Mouse (Mus musculus) midbrain, postnatal 0 days (tissue): ENCODE results near the gene Mpzl2. TPM values are rescaled to one million over a fixed set of nuclear protein-coding genes. Genes with fewer than 3 reads are reported as not detected.

ENCODE experiments used
- ATAC-seq: fragments of 200-750 bp; cut with Nextera tagmentation; 2 replicates; pipeline ENCODE4 v1.8.0; 2017; ENCODE audit warnings: moderate number of reproducible peaks, mild to moderate bottlenecking, moderate TSS enrichment, moderate library complexity; ENCODE audit not compliant: low FRiP score
- DNase-seq: peaks from one replicate; pipeline ENCODE4 v3.0.0-alpha.2; 2015; ENCODE audit warnings: low spot score
- H3K27ac ChIP-seq: fragments of 300-500 bp; sonication (generic); 2 replicates; pipeline ENCODE4 v1.5.1; 2014; ENCODE audit warnings: low read depth, mild to moderate bottlenecking, low read length, mixed read lengths
- H3K27me3 ChIP-seq: fragments of 300-500 bp; sonication (generic); 2 replicates; pipeline ENCODE4 v1.6.1; 2014; ENCODE audit warnings: low read length, control low read depth, mixed read lengths; ENCODE audit not compliant: insufficient read depth
- H3K36me3 ChIP-seq: fragments of 300-500 bp; sonication (generic); 2 replicates; pipeline ENCODE4 v1.6.1; 2014; ENCODE audit warnings: low read length, control low read depth, mixed read lengths; ENCODE audit not compliant: insufficient read depth
- H3K4me1 ChIP-seq: fragments of 300-500 bp; sonication (generic); 2 replicates; pipeline ENCODE4 v1.6.1; 2014; ENCODE audit warnings: mild to moderate bottlenecking, control low read depth, antibody characterized with exemption, low read length, mixed read lengths; ENCODE audit not compliant: insufficient read depth
- H3K4me2 ChIP-seq: fragments of 300-500 bp; sonication (generic); 2 replicates; pipeline ENCODE4 v1.6.1; 2014; ENCODE audit warnings: low read depth, mild to moderate bottlenecking, low read length, mixed read lengths; ENCODE audit not compliant: poor library complexity, severe bottlenecking
- H3K4me3 ChIP-seq: fragments of 300-500 bp; sonication (generic); 2 replicates; pipeline ENCODE4 v1.5.1; 2014; ENCODE audit warnings: low read depth, mild to moderate bottlenecking, low read length, moderate library complexity
- H3K9ac ChIP-seq: fragments of 300-500 bp; sonication (generic); replicated peaks from 2 replicates; pipeline ENCODE4 v1.6.1; 2014; ENCODE audit warnings: mild to moderate bottlenecking, low read length, moderate library complexity, mixed read lengths; ENCODE audit not compliant: poor library complexity, severe bottlenecking
- H3K9me3 ChIP-seq: fragments of 300-500 bp; sonication (generic); 2 replicates; pipeline ENCODE4 v1.6.1; 2016; ENCODE audit warnings: low read length, control low read depth
- CTCF ChIP-seq: IDR thresholded peaks from 2 replicates; pipeline ENCODE4 v1.5.1; 2016; ENCODE audit warnings: antibody characterized with exemption, mild to moderate bottlenecking
- WGBS: fragments of 180-500 bp; shearing (Covaris S2); extraction: QIAGEN DNeasy Blood & Tissue Kit; methylation state at CpG from one replicate; pipeline ENCODE4 v1.1.7; 2014; 5-methylcytosine and 5-hydroxymethylcytosine counted together
- polyA plus RNA-seq: library from polyadenylated mRNA; unstranded; fragments of >200 nt; fragmentation: Nextera tagmentation; extraction: Ambion mirVana; gene quantifications from 2 replicates; pipeline ENCODE4 v1.2.1, GENCODE M21; 2015
- total RNA-seq: library from RNA; depleted of rRNA; stranded (reverse); fragments of >200 nt; gene quantifications from 2 replicates; pipeline ENCODE4 v1.2.3, GENCODE M21; 2014

Mpzl2 gene
- total and polyA plus RNA-seq, 2 experiments from 2014 or later: 3.1 to 4.0 TPM

DNA sequence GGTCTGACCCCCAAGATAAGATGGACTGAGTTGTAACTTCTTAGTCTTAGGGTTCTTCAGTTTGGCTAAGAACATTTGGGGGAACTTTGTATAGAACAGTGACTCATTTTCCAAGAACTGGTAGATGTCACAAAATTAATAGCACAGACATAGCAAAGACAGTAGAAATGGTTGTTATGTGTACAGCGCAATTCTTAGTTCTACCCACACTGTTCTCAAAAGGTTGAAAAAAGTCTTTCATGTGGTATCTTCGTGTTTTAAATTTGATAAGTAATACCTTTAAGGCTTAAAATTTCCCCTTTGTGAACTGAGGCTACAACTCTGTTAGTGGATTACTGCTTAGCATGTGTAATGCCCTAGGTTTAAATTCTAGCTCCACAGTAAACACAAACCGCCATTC, 43.5 kb downstream of the Mpzl2 start:
- WGBS: 81% methylated on average over 3 of the region's 3 CpGs

GRCm38 (mm10) chr9:45084556-45084955, 45.0 kb downstream of the Mpzl2 start:
- no peaks in the 10 kb centered on the region for H3K27me3 ChIP-seq
- H3K27ac ChIP-seq: no peak overlapping the region
- no peak overlapping the region for H3K9ac ChIP-seq
- ATAC-seq (no peak), DNase-seq (no peak)
- no peak overlapping the region for H3K4me2 ChIP-seq
- 76% methylated on average over 5 of the region's 5 CpGs for WGBS
- no peak for TF ChIP-seq CTCF
- H3K9me3 ChIP-seq: no peaks in the 10 kb centered on the region
- H3K4me1 ChIP-seq: no peaks in the 10 kb centered on the region
- H3K36me3 ChIP-seq: no peaks in the 10 kb centered on the region
- H3K4me3 ChIP-seq: no peak overlapping the region

More for the DNA sequence above, 43.5 kb downstream of the Mpzl2 start:
- no peaks in the 10 kb centered on the region for H3K36me3 ChIP-seq
- no peak for DNase-seq
- no peak for ATAC-seq
- H3K27ac ChIP-seq: no peak overlapping the region
- no peaks in the 10 kb centered on the region for H3K27me3 ChIP-seq
- no peak overlapping the region for H3K9ac ChIP-seq
- no peak for TF ChIP-seq CTCF
- no peak overlapping the region for H3K4me3 ChIP-seq
- H3K4me1 ChIP-seq: no peaks in the 10 kb centered on the region
- no peak overlapping the region for H3K4me2 ChIP-seq
- no peaks in the 10 kb centered on the region for H3K9me3 ChIP-seq

GRCm38 (mm10) chr9:45085741-45086690, 46.4 kb downstream of the Mpzl2 start:
- H3K27ac ChIP-seq: no peak overlapping the region
- H3K4me3 ChIP-seq: no peak overlapping the region
- DNase-seq (no peak), ATAC-seq (no peak)
- no peak overlapping the region for H3K4me2 ChIP-seq
- H3K9ac ChIP-seq: no peak overlapping the region
- H3K36me3 ChIP-seq: no peaks in the 10 kb centered on the region
- no peaks in the 10 kb centered on the region for H3K4me1 ChIP-seq
- H3K27me3 ChIP-seq: no peaks in the 10 kb centered on the region
- H3K9me3 ChIP-seq: no peaks in the 10 kb centered on the region
- 67% methylated on average over 12 of the region's 12 CpGs for WGBS
- no peak for TF ChIP-seq CTCF

DNA sequence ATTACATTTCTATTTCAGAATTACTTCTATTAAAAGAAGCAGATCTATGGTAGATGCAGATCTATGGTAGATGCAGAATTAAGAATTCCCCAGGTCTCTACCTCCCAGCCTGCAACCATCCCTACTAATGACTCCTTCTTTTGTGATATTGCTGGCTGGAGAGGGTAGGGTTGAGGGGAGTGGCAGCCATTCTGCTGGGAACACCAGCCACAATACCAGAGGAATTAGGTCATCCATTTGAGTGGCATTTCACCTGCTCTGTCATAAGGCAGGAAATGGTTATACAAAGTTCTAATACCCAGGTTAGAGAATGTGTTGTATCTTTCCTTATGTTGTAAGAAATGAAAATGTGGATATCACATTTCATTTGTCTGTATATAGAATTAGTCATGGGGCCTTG, 48.4 kb downstream of the Mpzl2 start:
- no peaks in the 10 kb centered on the region for H3K4me1 ChIP-seq
- no peak for ATAC-seq
- no peaks in the 10 kb centered on the region for H3K9me3 ChIP-seq
- H3K9ac ChIP-seq: no peak overlapping the region
- no peak overlapping the region for H3K27ac ChIP-seq
- no peaks in the 10 kb centered on the region for H3K36me3 ChIP-seq
- no peak for TF ChIP-seq CTCF
- H3K4me3 ChIP-seq: no peak overlapping the region
- no peaks in the 10 kb centered on the region for H3K27me3 ChIP-seq
- H3K4me2 ChIP-seq: no peak overlapping the region
- no peak for DNase-seq

- Histone ChIP-seq H3K9me3 (no peaks in the 10 kb centered on the region), H3K4me2 (no peak overlapping the region), H3K9ac (no peak overlapping the region), H3K36me3 (no peaks in the 10 kb centered on the region), H3K27me3 (no peaks in the 10 kb centered on the region), H3K27ac (no peak overlapping the region), H3K4me1 (no peaks in the 10 kb centered on the region), H3K4me3 (no peak overlapping the region)
- TF ChIP-seq CTCF: peak; percentile 43
- 66% methylated on average over 3 of the region's 3 CpGs for WGBS
- ATAC-seq (no peak), DNase-seq (no peak)
These were observed 51.2 kb downstream of the Mpzl2 start for GRCm38 (mm10) chr9:45090811-45091210.

GRCm38 (mm10) chr9:45092641-45093040, 53.0 kb downstream of the Mpzl2 start:
- WGBS: 71% methylated on average over 4 of the region's 4 CpGs
- DNase-seq: no peak
- no peak for ATAC-seq

More at GRCm38 (mm10) chr9:45092641-45093040, 53.0 kb downstream of the Mpzl2 start:
- Histone ChIP-seq H3K4me1 (no peaks in the 10 kb centered on the region), H3K36me3 (no peaks in the 10 kb centered on the region), H3K4me2 (no peak overlapping the region), H3K9me3 (no peaks in the 10 kb centered on the region), H3K4me3 (no peak overlapping the region), H3K27me3 (no peaks in the 10 kb centered on the region), H3K9ac (no peak overlapping the region), H3K27ac (no peak overlapping the region)
- TF ChIP-seq CTCF: no peak
